Mouse (Mus musculus) forebrain, embryonic 10.5 days (tissue): ENCODE data around the gene Trappc10. TPM values are rescaled to one million over a fixed set of nuclear protein-coding genes. Genes with fewer than 3 reads are reported as not detected.
"Not testable (repeated sequence)": the region's sequence is repeated elsewhere in the genome, so short reads cannot be mapped to it uniquely, and the experiment has no call there.

Experiments used
- DNase-seq: peaks from one replicate; pipeline ENCODE4 v3.0.0-alpha.2; 2017; ENCODE audit warnings: low spot score; ENCODE audit errors: extremely low spot score
- H3K27ac ChIP-seq: fragments of 300-500 bp; sonication (generic); 2 replicates; pipeline ENCODE4 v1.5.1; 2016; ENCODE audit warnings: mild to moderate bottlenecking
- H3K27me3 ChIP-seq: fragments of 300-500 bp; sonication (generic); 2 replicates; pipeline ENCODE4 v1.6.1; 2016; ENCODE audit warnings: mild to moderate bottlenecking; ENCODE audit not compliant: poor library complexity, severe bottlenecking
- H3K36me3 ChIP-seq: fragments of 300-500 bp; sonication (generic); replicated peaks from 2 replicates; pipeline ENCODE4 v1.6.1; 2016; ENCODE audit warnings: mild to moderate bottlenecking, moderate library complexity
- H3K4me1 ChIP-seq: fragments of 300-500 bp; sonication (generic); 2 replicates; pipeline ENCODE4 v1.6.1; 2016
- H3K4me3 ChIP-seq: fragments of 300-500 bp; sonication (generic); 2 replicates; pipeline ENCODE4 v1.5.1; 2016; ENCODE audit warnings: mild to moderate bottlenecking, moderate library complexity
- H3K9me3 ChIP-seq: fragments of 300-500 bp; sonication (generic); 2 replicates; pipeline ENCODE4 v1.6.1; 2016; ENCODE audit warnings: mild to moderate bottlenecking, moderate library complexity
- WGBS: fragments of 180-500 bp; shearing (Covaris S2); methylation state at CpG from one replicate; pipeline ENCODE4 v1.1.7; 2016; 5-methylcytosine and 5-hydroxymethylcytosine counted together
- polyA plus RNA-seq: library from polyadenylated mRNA; unstranded; fragments of >200 nt; fragmentation: Nextera tagmentation; extraction: Ambion mirVana; gene quantifications from 2 replicates; pipeline ENCODE4 v1.2.1, GENCODE M21; 2016

The Trappc10 gene
- polyA plus RNA-seq, 1 experiment from 2014 or later, result 9.7 TPM

DNA sequence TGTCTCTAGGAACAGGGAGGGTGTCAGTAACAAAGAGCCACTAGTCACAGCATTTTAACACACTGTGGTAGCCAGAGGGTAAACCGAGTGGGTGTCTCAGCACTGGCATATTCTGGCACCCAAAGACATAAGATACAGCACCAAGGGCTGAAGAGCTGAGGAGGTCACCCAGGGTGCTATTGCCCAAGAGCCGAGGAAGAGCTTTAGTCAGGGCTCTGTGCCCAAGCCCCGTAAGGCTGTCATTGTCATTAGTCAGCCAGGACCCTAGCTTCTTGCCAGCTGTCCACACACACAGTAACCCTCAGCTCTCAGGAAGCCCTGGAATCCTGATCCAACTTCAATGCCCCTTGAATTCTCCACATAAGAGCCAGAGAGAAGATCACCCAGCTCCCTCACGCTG is 21.5 kb downstream of the Trappc10 start:
- no peak overlapping the region for H3K4me3 ChIP-seq
- no peak overlapping the region for H3K27ac ChIP-seq
- H3K36me3 ChIP-seq, result peaks cover 62% of the 10 kb centered on the region
- no peak for DNase-seq
- H3K9me3 ChIP-seq, result no peaks in the 10 kb centered on the region
- no peaks in the 10 kb centered on the region for H3K4me1 ChIP-seq
- WGBS, result 89% methylated on average over 4 of the region's 4 CpGs
- no peaks in the 10 kb centered on the region for H3K27me3 ChIP-seq

DNA sequence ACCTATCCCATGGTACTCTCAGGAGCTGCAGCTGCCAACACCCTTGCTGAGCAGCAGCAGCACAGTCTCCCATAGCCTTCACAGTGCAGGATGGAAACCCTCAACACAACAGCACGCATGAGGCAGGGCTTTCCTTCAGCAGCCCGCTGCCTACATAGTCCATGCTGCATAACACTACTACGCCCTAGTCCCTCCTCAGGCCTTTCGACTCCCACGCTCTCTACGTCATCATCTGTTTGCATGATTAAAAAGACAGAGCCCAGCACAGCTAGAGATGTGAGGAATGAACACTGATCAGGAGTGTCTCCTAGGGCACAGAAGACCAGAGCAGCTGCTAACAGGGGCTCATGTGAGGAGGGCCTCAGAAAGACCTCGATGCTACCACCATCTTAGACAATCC is 23.1 kb downstream of the Trappc10 start:
- Histone ChIP-seq H3K4me1 (no peaks in the 10 kb centered on the region), H3K27ac (no peak overlapping the region), H3K9me3 (no peaks in the 10 kb centered on the region), H3K27me3 (no peaks in the 10 kb centered on the region), H3K36me3 (peaks cover 67% of the 10 kb centered on the region), H3K4me3 (no peak overlapping the region)
- no peak for DNase-seq
- WGBS, result 94% methylated on average over 7 of the region's 7 CpGs

DNA sequence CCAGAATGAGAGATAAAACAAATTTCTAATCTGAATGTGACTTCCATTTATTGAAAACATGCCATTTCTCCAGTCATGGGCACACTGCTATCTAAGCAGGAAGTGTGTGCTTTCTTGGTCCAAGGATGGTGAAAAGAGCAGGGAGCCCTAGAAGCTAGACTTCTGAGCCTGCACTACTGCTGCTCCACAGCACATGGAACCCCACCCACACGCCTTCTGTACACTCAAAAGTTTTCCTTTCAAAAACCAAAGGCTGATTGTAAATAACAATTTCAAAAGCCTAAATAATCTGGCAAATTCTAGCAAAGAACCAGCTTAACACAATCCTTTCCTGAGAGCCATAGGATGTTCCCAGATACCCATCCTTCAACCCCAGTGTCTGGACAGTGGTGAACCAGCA is 24.9 kb downstream of the Trappc10 start:
- H3K27ac ChIP-seq, result no peak overlapping the region
- no peaks in the 10 kb centered on the region for H3K27me3 ChIP-seq
- H3K4me1 ChIP-seq, result no peaks in the 10 kb centered on the region
- no peak for DNase-seq
- H3K4me3 ChIP-seq, result no peak overlapping the region
- H3K36me3 ChIP-seq, result peaks cover 80% of the 10 kb centered on the region
- H3K9me3 ChIP-seq, result no peaks in the 10 kb centered on the region
- 94% methylated on average over 1 of the region's 1 CpGs for WGBS

DNA sequence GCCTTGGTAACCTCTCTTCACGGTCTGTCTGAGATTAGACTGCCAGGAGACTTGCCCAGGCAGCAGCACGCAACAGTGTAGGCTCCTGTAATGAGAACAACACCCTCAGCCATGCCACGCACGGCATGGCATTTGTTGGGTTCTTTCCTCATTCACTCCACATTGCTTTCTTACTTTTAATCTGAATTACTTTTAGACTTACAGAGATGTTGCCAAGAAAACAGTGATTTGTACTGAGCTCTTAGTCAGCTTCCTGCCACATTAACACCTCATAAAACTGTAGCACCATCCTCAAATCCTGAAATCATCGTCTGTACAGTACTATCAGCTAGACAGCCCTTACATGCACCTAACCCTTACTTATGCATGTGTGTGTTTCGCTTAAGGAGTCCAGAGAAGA is 25.9 kb downstream of the Trappc10 start:
- Histone ChIP-seq H3K9me3 (no peaks in the 10 kb centered on the region), H3K27me3 (no peaks in the 10 kb centered on the region), H3K27ac (no peak overlapping the region), H3K4me1 (no peaks in the 10 kb centered on the region), H3K4me3 (no peak overlapping the region), H3K36me3 (peaks cover 86% of the 10 kb centered on the region)
- no peak for DNase-seq
- WGBS, result 94% methylated on average over 6 of the region's 6 CpGs

DNA sequence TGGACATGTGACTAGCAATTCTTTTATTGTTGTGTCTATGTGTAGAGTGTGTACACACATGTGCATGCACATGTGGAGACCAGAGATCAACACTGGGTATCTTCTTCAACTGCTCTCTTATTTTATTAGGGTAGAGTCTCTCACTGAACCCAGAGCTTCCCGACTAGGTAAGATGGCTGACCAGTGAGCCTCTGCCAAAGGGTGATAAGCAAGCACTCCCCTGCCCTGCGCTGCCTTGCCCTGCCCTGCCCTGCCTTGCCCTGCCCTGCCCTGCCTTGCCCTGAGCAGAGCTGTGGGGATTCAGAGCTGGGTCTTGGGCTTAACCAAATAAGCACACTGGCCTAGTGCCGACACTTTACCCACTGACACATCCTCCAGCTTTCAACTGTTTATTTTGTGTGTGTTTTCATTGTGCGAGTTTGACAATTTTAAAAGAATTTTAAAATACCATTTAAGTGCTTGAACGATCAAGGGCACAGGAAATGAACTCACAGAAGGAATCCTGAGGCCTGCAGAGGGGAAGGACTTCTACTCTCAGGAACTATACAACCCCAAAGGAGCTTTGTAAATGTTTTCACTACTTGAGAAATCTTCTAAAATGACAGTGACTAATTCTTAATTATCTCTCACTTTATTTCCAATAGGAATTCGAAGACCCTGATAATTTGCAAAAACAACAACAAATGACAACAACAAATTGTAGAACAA is 27.9 kb downstream of the Trappc10 start:
- Histone ChIP-seq H3K4me1 (no peaks in the 10 kb centered on the region), H3K36me3 (peaks cover 96% of the 10 kb centered on the region)
- WGBS, result 92% methylated on average over 6 of the region's 6 CpGs

DNA sequence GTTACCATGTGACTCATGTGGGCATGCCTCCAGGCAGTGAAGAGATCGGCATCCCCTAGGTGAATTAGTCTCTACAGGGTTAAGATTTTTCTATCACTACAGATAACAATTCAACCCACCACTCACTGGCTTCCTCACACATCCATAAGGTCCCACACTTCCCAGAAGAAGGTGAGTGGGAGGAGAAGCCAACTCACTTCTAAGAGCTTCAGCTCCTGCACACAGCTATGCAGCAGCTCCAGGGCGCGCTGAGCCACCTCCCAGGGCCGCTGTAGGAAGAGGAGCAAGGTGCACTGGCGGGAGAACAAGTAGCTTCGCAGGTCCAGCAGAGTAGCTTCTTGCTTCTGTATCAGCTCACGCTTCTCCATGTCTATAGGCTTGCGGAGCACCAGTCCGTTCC is 30.1 kb downstream of the Trappc10 start:
- WGBS, result 95% methylated on average over 9 of the region's 9 CpGs
- DNase-seq, result no peak
- no peaks in the 10 kb centered on the region for H3K27me3 ChIP-seq
- no peak overlapping the region for H3K27ac ChIP-seq
- no peak overlapping the region for H3K4me3 ChIP-seq
- no peaks in the 10 kb centered on the region for H3K4me1 ChIP-seq
- H3K36me3 ChIP-seq, result peaks cover 100% of the 10 kb centered on the region
- H3K9me3 ChIP-seq, result no peaks in the 10 kb centered on the region

More for the DNA sequence above, 27.9 kb downstream of the Trappc10 start:
- no peaks in the 10 kb centered on the region for H3K27me3 ChIP-seq
- DNase-seq, result no peak
- no peak overlapping the region for H3K27ac ChIP-seq
- no peaks in the 10 kb centered on the region for H3K9me3 ChIP-seq
- H3K4me3 ChIP-seq, result no peak overlapping the region

DNA sequence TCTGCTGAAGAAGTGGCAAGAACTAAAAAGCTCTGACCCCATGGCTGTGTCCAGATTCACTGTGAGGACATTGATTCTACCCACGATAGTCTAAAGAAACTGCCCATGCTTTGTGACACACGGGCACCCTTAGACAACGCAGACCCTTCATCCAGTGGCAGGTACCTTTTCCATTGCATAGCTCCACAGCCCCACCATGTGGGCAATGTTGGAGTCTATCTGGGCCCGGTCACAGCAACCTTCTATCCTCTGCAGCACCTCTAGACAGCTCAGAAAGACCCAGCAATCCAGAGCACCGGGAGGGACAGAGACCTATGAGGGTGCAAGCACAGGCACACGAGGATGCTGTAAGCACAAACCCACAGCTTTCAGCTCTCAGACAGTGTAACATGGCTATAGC is 33.1 kb downstream of the Trappc10 start:
- Histone ChIP-seq H3K36me3 (peaks cover 99% of the 10 kb centered on the region), H3K27ac (no peak overlapping the region), H3K4me1 (no peaks in the 10 kb centered on the region), H3K27me3 (no peaks in the 10 kb centered on the region), H3K4me3 (no peak overlapping the region), H3K9me3 (no peaks in the 10 kb centered on the region)
- no peak for DNase-seq
- 71% methylated on average over 6 of the region's 6 CpGs for WGBS

DNA sequence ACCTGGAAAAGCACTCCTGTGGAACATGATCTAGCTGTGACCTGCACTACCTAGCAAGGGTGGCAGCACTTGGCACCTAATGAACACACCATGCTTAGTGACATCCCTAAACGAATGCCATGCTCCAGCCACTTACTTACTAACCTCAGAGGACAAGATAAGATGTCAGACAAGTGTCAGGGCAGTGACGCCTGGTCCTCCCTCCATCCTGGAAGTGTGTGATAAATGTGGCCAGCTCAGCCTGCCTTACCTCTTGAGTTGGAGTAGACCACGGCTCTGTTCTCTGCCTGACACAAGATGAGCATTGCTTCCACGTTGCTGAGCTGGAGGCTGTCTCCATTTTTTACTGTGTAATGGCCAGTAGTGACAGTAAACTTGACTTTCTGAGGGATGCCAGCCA is 43.3 kb downstream of the Trappc10 start:
- H3K27ac ChIP-seq, result no peak overlapping the region
- no peaks in the 10 kb centered on the region for H3K9me3 ChIP-seq
- DNase-seq, result no peak
- WGBS, result 88% methylated on average over 4 of the region's 4 CpGs
- peaks cover 100% of the 10 kb centered on the region for H3K36me3 ChIP-seq
- no peaks in the 10 kb centered on the region for H3K27me3 ChIP-seq
- H3K4me1 ChIP-seq, result no peaks in the 10 kb centered on the region
- no peak overlapping the region for H3K4me3 ChIP-seq

DNA sequence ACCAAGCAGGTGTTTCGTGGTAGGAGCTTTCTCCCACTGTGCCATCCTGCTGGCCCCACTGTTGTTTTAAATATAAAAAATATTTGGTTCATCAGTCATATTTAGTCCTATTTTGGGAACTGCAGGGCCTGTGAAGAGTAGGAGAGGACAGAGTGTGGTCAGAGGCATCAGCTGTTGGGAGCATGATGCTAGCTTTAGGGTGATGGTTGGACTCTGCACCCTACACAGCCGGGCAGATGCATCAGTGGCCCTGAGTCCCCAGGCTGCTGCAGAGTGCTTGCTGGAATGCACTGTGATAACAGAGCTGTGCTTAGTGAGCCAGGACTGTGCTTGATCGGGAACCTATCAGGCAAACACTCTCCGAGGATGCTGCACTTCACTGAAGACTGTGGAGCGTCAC is 51.5 kb downstream of the Trappc10 start:
- Histone ChIP-seq H3K4me1 (no peaks in the 10 kb centered on the region), H3K27ac (no peak overlapping the region), H3K4me3 (no peak overlapping the region), H3K27me3 (no peaks in the 10 kb centered on the region), H3K9me3 (no peaks in the 10 kb centered on the region), H3K36me3 (peaks cover 100% of the 10 kb centered on the region)
- WGBS, result 89% methylated on average over 5 of the region's 5 CpGs
- DNase-seq, result no peak

DNA sequence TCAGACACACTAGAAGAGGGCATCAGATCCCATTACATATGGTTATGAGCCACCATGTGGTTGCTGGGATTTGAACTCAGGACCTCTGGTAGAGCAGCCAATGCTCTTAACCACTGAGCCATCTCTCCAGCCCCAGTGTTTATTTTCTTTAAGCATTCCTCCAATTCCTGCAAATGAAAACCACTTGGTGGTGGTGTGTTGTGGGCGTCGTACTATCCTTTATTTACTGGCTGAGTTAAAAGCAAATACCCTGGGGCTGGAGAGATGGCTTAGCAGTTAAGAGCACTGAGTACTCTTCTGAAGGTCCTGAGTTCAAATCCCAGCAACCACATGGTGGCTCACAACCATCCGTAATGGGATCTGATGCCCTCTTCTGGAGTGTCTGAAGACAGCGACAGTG is 58.4 kb downstream of the Trappc10 start:
- H3K27ac ChIP-seq, H3K4me3 ChIP-seq, H3K9me3 ChIP-seq, H3K27me3 ChIP-seq, DNase-seq: not testable (repeated sequence)
- Histone ChIP-seq H3K36me3 (peaks cover 66% of the 10 kb centered on the region), H3K4me1 (peaks cover 22% of the 10 kb centered on the region)
- 75% methylated on average over 4 of the region's 4 CpGs for WGBS

DNA sequence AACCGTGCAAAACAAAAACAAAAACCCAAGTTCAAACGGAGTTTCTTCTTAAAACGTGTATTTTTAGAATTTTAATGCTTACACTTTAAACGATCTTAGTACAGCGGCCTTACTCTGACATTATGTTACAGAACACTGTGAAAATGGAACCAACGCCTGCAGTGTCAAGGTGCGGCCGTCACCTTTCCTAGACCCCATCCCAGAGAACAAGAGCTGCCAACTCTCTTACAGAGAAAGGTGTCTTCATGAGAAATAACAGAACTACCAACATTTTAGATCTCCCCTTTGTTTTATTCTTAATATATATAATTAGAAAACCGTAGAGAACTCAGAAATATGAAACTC is 59.1 kb downstream of the Trappc10 start:
- 29% methylated on average over 9 of the region's 9 CpGs for WGBS
- Histone ChIP-seq H3K27me3 (no peaks in the 10 kb centered on the region), H3K36me3 (peaks cover 66% of the 10 kb centered on the region), H3K9me3 (no peaks in the 10 kb centered on the region), H3K27ac (peak overlapping the region; percentile 80), H3K4me3 (peak overlapping the region; percentile 88), H3K4me1 (peaks cover 22% of the 10 kb centered on the region)
- no peak for DNase-seq

DNA sequence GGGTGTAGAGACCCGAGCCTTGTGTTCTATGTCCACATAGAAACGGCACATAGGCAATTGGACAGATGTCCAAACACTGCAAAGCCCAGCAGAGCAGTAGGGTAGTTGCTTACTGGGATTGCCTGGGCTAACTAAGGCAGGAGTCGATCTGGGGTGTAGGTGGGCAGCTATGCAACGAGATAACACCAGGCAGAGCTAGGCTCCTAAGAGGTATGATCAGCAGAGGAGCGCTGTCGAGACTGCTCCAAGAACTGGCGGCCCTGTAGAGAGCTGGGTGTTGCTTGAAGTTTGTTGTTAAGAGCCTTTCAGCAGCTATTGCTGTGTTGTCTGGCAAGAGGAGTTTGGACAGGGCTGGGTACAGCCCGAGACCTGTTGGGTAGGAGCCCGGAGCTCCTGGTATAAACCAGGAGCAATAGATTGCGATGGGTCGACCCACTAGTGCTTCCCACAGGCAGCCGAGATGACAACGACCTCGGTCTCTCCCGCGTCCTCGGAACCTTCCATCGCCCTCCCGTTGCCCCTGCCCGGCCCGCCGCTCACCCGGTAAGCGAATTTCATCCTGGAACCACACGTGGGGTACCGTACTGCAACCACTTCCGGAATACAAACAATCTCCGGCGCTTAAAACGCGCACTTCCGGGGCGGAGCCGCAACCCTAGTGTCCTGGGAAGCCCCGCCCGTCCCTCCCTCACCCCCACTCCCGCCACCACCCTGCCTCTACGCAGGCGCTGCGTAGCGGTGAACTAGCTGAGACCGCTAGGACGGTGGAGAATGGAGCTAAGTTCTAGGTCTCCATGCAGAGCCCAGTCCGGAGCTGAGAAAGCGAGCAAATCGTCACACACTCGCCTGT is 59.7 kb downstream of the Trappc10 start, which contains the start of gene Pwp2:
TSS of gene Pwp2 (minus strand) at position 619 of the 850 bp plus-strand sequence.
- H3K27me3 ChIP-seq, result no peaks in the 10 kb centered on the region
- H3K27ac ChIP-seq, result peak within 1 kb of the TSS; percentile 80
- DNase-seq, result peak; percentile 91
- peaks cover 22% of the 10 kb centered on the region for H3K4me1 ChIP-seq
- peak within 1 kb of the TSS; percentile 88 for H3K4me3 ChIP-seq
- H3K9me3 ChIP-seq, result no peaks in the 10 kb centered on the region
- H3K36me3 ChIP-seq, result peaks cover 66% of the 10 kb centered on the region
- WGBS, result 2% methylated on average over 47 of the region's 47 CpGs

DNA sequence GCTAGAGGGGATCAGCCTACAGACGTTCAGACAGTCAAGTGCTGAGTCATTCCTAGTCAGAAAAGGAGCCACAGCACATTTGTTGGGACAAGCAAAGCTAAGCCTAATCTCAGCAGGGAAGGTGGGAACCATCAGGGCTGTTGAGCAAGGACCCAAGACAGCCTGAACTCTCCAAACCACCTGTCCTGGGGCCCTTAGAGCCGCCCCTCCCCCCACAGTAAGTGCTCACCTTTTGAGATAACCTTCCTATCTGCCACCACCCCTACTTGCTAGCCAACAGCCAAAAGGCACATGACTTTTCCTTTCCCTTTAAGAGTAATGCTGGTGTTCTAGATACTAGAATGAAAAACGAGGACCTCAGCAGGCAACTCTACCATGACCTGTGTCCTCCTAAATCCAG is 60.9 kb downstream of the Trappc10 start:
- Histone ChIP-seq H3K27me3 (no peaks in the 10 kb centered on the region), H3K36me3 (peaks cover 66% of the 10 kb centered on the region), H3K4me3 (peak overlapping the region; percentile 88), H3K9me3 (no peaks in the 10 kb centered on the region), H3K27ac (no peak overlapping the region), H3K4me1 (peaks cover 22% of the 10 kb centered on the region)
- 88% methylated on average over 3 of the region's 3 CpGs for WGBS
- no peak for DNase-seq
